ENCODE assay signal across 13 mouse cellular contexts in the genomic region with DNA sequence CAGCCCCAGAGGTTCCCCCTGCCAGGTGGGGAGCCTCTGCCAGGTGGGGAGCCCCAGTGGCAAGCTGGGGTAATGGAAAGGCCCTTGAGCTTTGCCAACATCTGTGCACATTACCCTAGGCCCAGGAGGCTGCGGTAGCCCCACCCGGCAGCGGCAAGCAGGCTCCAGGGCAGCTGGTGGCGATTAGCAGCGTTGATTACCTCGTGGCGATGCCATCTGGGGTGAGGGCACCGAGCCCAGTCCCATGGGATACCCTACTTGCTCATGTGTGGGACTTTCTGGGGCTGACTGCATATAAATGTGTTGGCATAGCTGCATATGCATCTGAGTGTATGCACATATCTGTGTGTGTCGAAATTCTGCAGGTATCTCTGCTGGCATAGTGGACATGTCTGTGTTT. TPM values are rescaled to one million over a fixed set of nuclear protein-coding genes. Genes with fewer than 3 reads are reported as not detected.
DNase-seq lines count a peak whose midpoint lies in the region; ATAC-seq and TF ChIP-seq lines count a peak whose summit lies in the region.
"Had no signal": no experiment of that assay in that cellular context is flagged by ENCODE, and none has a peak within 500 bp of the region (broad histone marks: within the 10 kb centered on the region; RNA-seq: fewer than 3 reads in every experiment).

No protein-coding gene starts in this region.

- no peaks in the 10 kb centered on the region for H3K36me3 ChIP-seq in forebrain, embryonic 15.5 days
- H3K36me3 ChIP-seq in forebrain, embryonic 11.5 days (ENCODE audit: control insufficient read depth, insufficient read depth, low read length), result no peaks in the 10 kb centered on the region
- H3K36me3 ChIP-seq in thymus, adult 2 months (ENCODE audit: control insufficient read depth, insufficient read depth, low read length), result no peaks in the 10 kb centered on the region
- peaks cover 4% of the 10 kb centered on the region; the same call in 1 of the 2 replicates for H3K36me3 ChIP-seq in limb, embryonic 10.5 days

- no peak overlapping the region for H3K9ac ChIP-seq in forebrain, embryonic 15.5 days (replicated peaks)
- no peak overlapping the region for H3K9ac ChIP-seq in forebrain, embryonic 11.5 days (ENCODE audit: low read length)

- ATAC-seq in forebrain, embryonic 15.5 days (replicated peaks), result 0 out of 2 replicates have a peak, but pooled peaks have one; percentile 32
- no peak for ATAC-seq in forebrain, embryonic 11.5 days (replicated peaks; ENCODE audit: low FRiP score)
- ATAC-seq: inflammation-experienced regulatory T-cells, adult 6 months had no signal

- H3K4me2 ChIP-seq in forebrain, embryonic 15.5 days (replicated peaks), result no peak overlapping the region
- no peak overlapping the region for H3K4me2 ChIP-seq in forebrain, embryonic 11.5 days (ENCODE audit: low read depth, low read length, severe bottlenecking)

- WGBS in forebrain, embryonic 15.5 days, result 38% methylated on average over 9 of the region's 9 CpGs
- 74% methylated on average over 9 of the region's 9 CpGs for WGBS in forebrain, embryonic 11.5 days
- 47% methylated on average over 9 of the region's 9 CpGs for WGBS in thymus, adult 2 months
- 75% methylated on average over 9 of the region's 9 CpGs for WGBS in limb, embryonic 10.5 days

- TF ChIP-seq POLR2A in thymus, adult 2 months (IDR thresholded peaks at IDR 0.05; ENCODE audit: control insufficient read depth, extremely low read depth, insufficient read depth, low read length, poor library complexity), result no peak

- H3K27ac ChIP-seq in forebrain, embryonic 15.5 days (replicated peaks), result no peak overlapping the region
- no peak overlapping the region for H3K27ac ChIP-seq in forebrain, embryonic 11.5 days (ENCODE audit: low read depth, low read length)
- no peak overlapping the region for H3K27ac ChIP-seq in thymus, adult 2 months (ENCODE audit: control insufficient read depth, insufficient read depth, low read length)
- H3K27ac ChIP-seq in limb, embryonic 10.5 days, result peak overlapping the region; percentile 61
- H3K27ac ChIP-seq: left cerebral cortex, adult 2 months had no signal

- H3K27me3 ChIP-seq in forebrain, embryonic 15.5 days, result no peaks in the 10 kb centered on the region
- peaks cover 10% of the 10 kb centered on the region; the same call in 1 of the 2 replicates for H3K27me3 ChIP-seq in forebrain, embryonic 11.5 days (ENCODE audit: control insufficient read depth, insufficient read depth, low read length)
- no peaks in the 10 kb centered on the region; the same call in 1 of the 2 replicates for H3K27me3 ChIP-seq in thymus, adult 2 months (ENCODE audit: control insufficient read depth, insufficient read depth, low read length)
- H3K27me3 ChIP-seq in limb, embryonic 10.5 days (ENCODE audit: low read depth, poor library complexity, severe bottlenecking), result peaks cover 12% of the 10 kb centered on the region

- no peaks in the 10 kb centered on the region for H3K9me3 ChIP-seq in forebrain, embryonic 15.5 days
- H3K9me3 ChIP-seq in forebrain, embryonic 11.5 days (ENCODE audit: control insufficient read depth, low read length), result no peaks in the 10 kb centered on the region
- no peaks in the 10 kb centered on the region for H3K9me3 ChIP-seq in limb, embryonic 10.5 days (replicated peaks)

- TF ChIP-seq CTCF in thymus, adult 2 months (IDR thresholded peaks at IDR 0.05; ENCODE audit: borderline replicate concordance, control insufficient read depth, extremely low read depth, insufficient read depth, low read length, poor library complexity), result no peak

- no peak for DNase-seq in forebrain, embryonic 11.5 days (ENCODE audit: low spot score)
- peak; percentile 17 for DNase-seq in thymus, adult 2 months
- no peak for DNase-seq in thymus, postnatal 0 days (ENCODE audit: low spot score)
- peak; percentile 54 for DNase-seq in limb, embryonic 10.5 days (ENCODE audit: low spot score)
- peak; percentile 26 for DNase-seq in thymus, postnatal 4 days
- DNase-seq in kidney, postnatal 10 days, result no peak
- no peak for DNase-seq in lung, postnatal 4 days
- DNase-seq: adrenal gland, postnatal 36 days; kidney, postnatal 14 days; lung, adult 2 months had no signal

- H3K4me1 ChIP-seq in forebrain, embryonic 15.5 days, result peaks cover 34% of the 10 kb centered on the region
- peaks cover 9% of the 10 kb centered on the region; the same call in 1 of the 2 replicates for H3K4me1 ChIP-seq in forebrain, embryonic 11.5 days (replicated peaks; ENCODE audit: control insufficient read depth, insufficient read depth, low read length)
- peaks cover 20% of the 10 kb centered on the region for H3K4me1 ChIP-seq in thymus, adult 2 months (replicated peaks; ENCODE audit: control insufficient read depth, insufficient read depth, low read length)
- peaks cover 72% of the 10 kb centered on the region for H3K4me1 ChIP-seq in limb, embryonic 10.5 days

- H3K4me3 ChIP-seq in forebrain, embryonic 15.5 days, result no peak overlapping the region
- H3K4me3 ChIP-seq in forebrain, embryonic 11.5 days (ENCODE audit: low read depth, low read length), result no peak overlapping the region
- no peak overlapping the region for H3K4me3 ChIP-seq in thymus, adult 2 months (ENCODE audit: control insufficient read depth, insufficient read depth, low read length)
- no peak overlapping the region for H3K4me3 ChIP-seq in limb, embryonic 10.5 days
- H3K4me3 ChIP-seq: left cerebral cortex, adult 2 months had no signal

RNA-seq across cellular contexts. Expression of a gene that starts 3.4 kb away (rescaled TPM):
- polyA plus RNA-seq in forebrain, embryonic 15.5 days (2015; fragmentation: Nextera tagmentation; extraction: Ambion mirVana), result 4.6 and 5.1 TPM in 2 replicates
- 5.9 and 6.3 TPM in 2 replicates for polyA plus RNA-seq in forebrain, embryonic 11.5 days (2014; fragmentation: Nextera tagmentation; extraction: Ambion mirVana)
- polyA plus RNA-seq in thymus, adult 2 months (2012; rRNA removed), result 2.6 and 4.4 TPM in 2 replicates
- polyA plus RNA-seq in thymus, postnatal 0 days (2015; fragmentation: Nextera tagmentation; extraction: Ambion mirVana), result 3.5 and 6.2 TPM in 2 replicates
- 3.9 and 10.2 TPM in 2 replicates for polyA plus RNA-seq in limb, embryonic 10.5 days (2016; fragmentation: Nextera tagmentation; extraction: Ambion mirVana)
- polyA plus RNA-seq: inflammation-experienced regulatory T-cells, adult 6 months had no signal

RNA-seq across cellular contexts. Expression of a gene that starts 58.1 kb away (rescaled TPM):
- polyA plus RNA-seq in forebrain, embryonic 15.5 days (2015; fragmentation: Nextera tagmentation; extraction: Ambion mirVana), result 68.1 and 70.3 TPM in 2 replicates
- 62.7 and 75.8 TPM in 2 replicates for polyA plus RNA-seq in forebrain, embryonic 11.5 days (2014; fragmentation: Nextera tagmentation; extraction: Ambion mirVana)
- polyA plus RNA-seq in thymus, adult 2 months (2012; rRNA removed), result 103 and 105 TPM in 2 replicates
- 62.1 and 65.4 TPM in 2 replicates for polyA plus RNA-seq in thymus, postnatal 0 days (2015; fragmentation: Nextera tagmentation; extraction: Ambion mirVana)
- polyA plus RNA-seq in limb, embryonic 10.5 days (2016; fragmentation: Nextera tagmentation; extraction: Ambion mirVana), result 71.4 and 73.4 TPM in 2 replicates

RNA-seq across cellular contexts. Expression of a gene that starts 59.5 kb away (rescaled TPM):
- 12.9 and 13.2 TPM in 2 replicates for polyA plus RNA-seq in forebrain, embryonic 15.5 days (2015; fragmentation: Nextera tagmentation; extraction: Ambion mirVana)
- 3.6 and 8.2 TPM in 2 replicates for polyA plus RNA-seq in forebrain, embryonic 11.5 days (2014; fragmentation: Nextera tagmentation; extraction: Ambion mirVana)
- polyA plus RNA-seq in thymus, adult 2 months (2012; rRNA removed), result 5.8 and 6.7 TPM in 2 replicates
- polyA plus RNA-seq in thymus, postnatal 0 days (2015; fragmentation: Nextera tagmentation; extraction: Ambion mirVana), result 0.17 and 0.36 TPM in 2 replicates
- 0.45 and 0.84 TPM in 2 replicates for polyA plus RNA-seq in limb, embryonic 10.5 days (2016; fragmentation: Nextera tagmentation; extraction: Ambion mirVana)

Comparison
In these comparisons a context has a peak if more than half of its experiments do, and no peak if none do; other contexts are left out.
1. DNase-seq: peak in thymus, adult 2 months (single experiment), limb, embryonic 10.5 days (single experiment) and thymus, postnatal 4 days (single experiment); none in forebrain, embryonic 11.5 days (single experiment), thymus, postnatal 0 days (single experiment), kidney, postnatal 10 days (single experiment) and lung, postnatal 4 days (0 of 2).